Mouse (Mus musculus) hindbrain, embryonic 13.5 days (tissue): ENCODE results near the gene Gnpat. TPM values are rescaled to one million over a fixed set of nuclear protein-coding genes. Genes with fewer than 3 reads are reported as not detected.
A peak's percentile ranks its signal among the peaks of the same experiment; 100 is the strongest.

Experiments used
- ATAC-seq: fragments of 200-750 bp; cut with Nextera tagmentation; 2 replicates; pipeline ENCODE4 v1.8.0; 2017; ENCODE audit warnings: moderate TSS enrichment; ENCODE audit not compliant: low FRiP score
- H3K27ac ChIP-seq: fragments of 300-500 bp; sonication (generic); 2 replicates; pipeline ENCODE4 v1.5.1; 2015; ENCODE audit warnings: inconsistent platforms, mild to moderate bottlenecking, moderate library complexity
- H3K27me3 ChIP-seq: fragments of 300-500 bp; sonication (generic); 2 replicates; pipeline ENCODE4 v1.6.1; 2015; ENCODE audit warnings: mild to moderate bottlenecking, inconsistent platforms
- H3K36me3 ChIP-seq: fragments of 300-500 bp; sonication (generic); 2 replicates; pipeline ENCODE4 v1.6.1; 2015; ENCODE audit warnings: mild to moderate bottlenecking, inconsistent platforms
- H3K4me1 ChIP-seq: fragments of 300-500 bp; sonication (generic); replicated peaks from 2 replicates; pipeline ENCODE4 v1.6.1; 2015; ENCODE audit warnings: inconsistent platforms
- H3K4me2 ChIP-seq: fragments of 300-500 bp; sonication (generic); 2 replicates; pipeline ENCODE4 v1.6.1; 2015; ENCODE audit warnings: inconsistent platforms, mild to moderate bottlenecking, moderate library complexity
- H3K4me3 ChIP-seq: fragments of 300-500 bp; sonication (generic); 2 replicates; pipeline ENCODE4 v1.5.1; 2015; ENCODE audit warnings: mild to moderate bottlenecking, inconsistent platforms
- H3K9ac ChIP-seq: fragments of 300-500 bp; sonication (generic); 2 replicates; pipeline ENCODE4 v1.6.1; 2015; ENCODE audit warnings: mild to moderate bottlenecking, inconsistent platforms
- H3K9me3 ChIP-seq: fragments of 300-500 bp; sonication (generic); 2 replicates; pipeline ENCODE4 v1.6.1; 2016; ENCODE audit warnings: inconsistent platforms
- WGBS: fragments of 180-500 bp; shearing (Covaris S2); methylation state at CpG from one replicate; pipeline ENCODE4 v1.1.7; 2015; 5-methylcytosine and 5-hydroxymethylcytosine counted together
- polyA plus RNA-seq: library from polyadenylated mRNA; unstranded; fragments of >200 nt; fragmentation: Nextera tagmentation; extraction: Ambion mirVana; gene quantifications from 2 replicates; pipeline ENCODE4 v1.2.1, GENCODE M21; 2015

Gene Gnpat
- polyA plus RNA-seq, 1 experiment from 2014 or later: 85.0 TPM

DNA sequence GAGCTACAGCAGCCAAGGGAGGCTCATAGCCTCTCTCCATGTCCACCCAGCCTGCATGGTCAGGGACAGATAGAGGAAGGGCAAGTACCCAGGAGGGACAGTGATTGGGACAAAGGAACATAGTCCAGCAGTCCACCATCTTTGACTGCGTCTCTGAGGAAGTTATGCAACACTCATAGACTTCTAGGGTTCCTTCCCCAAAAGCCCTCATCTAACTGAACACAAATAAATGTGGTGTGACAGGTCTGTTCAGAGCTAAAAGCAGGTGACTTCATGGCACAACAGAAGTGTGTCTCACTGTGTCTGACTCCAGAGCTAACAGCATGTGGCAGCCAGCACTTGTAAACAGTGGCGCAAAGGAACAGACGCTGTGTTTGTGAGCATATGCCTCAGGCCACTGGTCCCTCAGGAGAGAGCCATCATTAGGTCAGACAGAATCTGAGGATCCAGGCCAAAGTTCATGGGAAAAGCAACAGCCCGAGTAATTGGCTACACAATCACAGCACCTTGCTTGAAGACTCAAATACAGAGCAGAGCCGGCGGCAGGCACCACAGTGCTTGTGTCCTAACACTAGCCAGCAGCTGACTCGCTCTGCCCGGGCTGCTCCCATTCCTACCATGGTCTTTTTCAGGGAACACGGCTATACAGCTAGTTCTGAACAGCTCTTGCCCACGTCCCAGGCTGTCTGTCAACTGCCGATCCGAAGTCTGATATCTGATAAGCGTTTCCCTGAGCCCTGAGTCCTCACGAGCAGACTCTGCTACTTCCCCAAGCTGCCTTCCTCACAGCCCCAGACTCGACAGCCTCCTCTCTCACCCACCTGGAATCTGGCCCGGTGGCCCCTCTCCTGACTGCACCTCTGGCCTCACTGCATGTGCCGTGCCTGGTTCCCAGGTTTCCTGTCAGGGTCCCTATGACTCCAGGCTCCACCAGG is 49.4 kb downstream of the Gnpat start:
- 79% methylated on average over 17 of the region's 17 CpGs for WGBS
- H3K4me3 ChIP-seq: no peak overlapping the region
- no peak for ATAC-seq
- H3K27ac ChIP-seq: no peak overlapping the region
- 0 out of 2 replicates have a peak, but pooled peaks cover 6% of the 10 kb centered on the region for H3K4me1 ChIP-seq
- H3K4me2 ChIP-seq: no peak overlapping the region
- H3K36me3 ChIP-seq: peaks cover 80% of the 10 kb centered on the region
- no peak overlapping the region for H3K9ac ChIP-seq
- H3K27me3 ChIP-seq: no peaks in the 10 kb centered on the region
- no peaks in the 10 kb centered on the region for H3K9me3 ChIP-seq

- peaks cover 22% of the 10 kb centered on the region for H3K4me1 ChIP-seq
- H3K36me3 ChIP-seq: peaks cover 63% of the 10 kb centered on the region
- no peak overlapping the region for H3K4me3 ChIP-seq
- no peak for ATAC-seq
- WGBS: over 99% methylated on average over 5 of the region's 5 CpGs
- no peak overlapping the region for H3K4me2 ChIP-seq
- no peak overlapping the region for H3K9ac ChIP-seq
- no peaks in the 10 kb centered on the region for H3K9me3 ChIP-seq
- no peaks in the 10 kb centered on the region for H3K27me3 ChIP-seq
- H3K27ac ChIP-seq: no peak overlapping the region
Observed at GRCm38 (mm10) chr8:124914061-124914460, 51.2 kb downstream of the Gnpat start.

DNA sequence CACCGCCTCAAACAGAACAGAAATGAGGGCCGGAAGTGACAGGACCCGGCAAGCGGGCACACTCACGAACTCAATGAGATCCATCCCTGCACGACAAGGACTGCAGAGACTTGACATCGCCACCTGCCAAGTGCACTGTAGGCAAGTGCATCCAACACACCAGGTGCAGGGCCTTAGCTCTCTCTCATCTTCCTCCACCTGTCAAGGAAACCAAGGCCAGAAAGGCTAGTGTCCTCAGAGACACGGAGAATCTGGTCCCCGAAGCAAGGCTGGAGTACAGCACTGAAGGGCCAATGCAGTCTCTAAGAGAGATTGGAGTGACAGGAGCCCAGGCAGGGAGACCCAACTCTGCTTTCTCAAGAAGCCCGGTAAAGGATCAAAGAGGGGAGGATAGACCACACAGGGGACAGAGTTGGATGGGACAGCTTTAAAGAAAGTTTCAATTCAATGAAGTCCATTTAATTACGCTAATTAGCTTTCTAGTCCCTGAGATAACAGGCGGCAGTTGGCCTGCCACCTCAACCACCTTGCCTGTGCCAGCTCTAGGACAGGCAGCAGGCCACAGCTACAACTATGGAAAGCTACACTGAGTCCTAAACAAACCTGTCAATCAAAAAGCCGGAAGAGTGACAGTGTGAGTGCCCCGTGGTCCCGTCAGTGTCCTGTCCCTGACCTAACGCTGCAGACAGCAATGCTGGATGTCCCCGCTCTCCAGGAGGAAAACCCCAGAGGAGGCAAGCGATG is 55.1 kb downstream of the Gnpat start:
- Histone ChIP-seq H3K27ac (no peak overlapping the region), H3K4me1 (peaks cover 36% of the 10 kb centered on the region), H3K27me3 (no peaks in the 10 kb centered on the region), H3K36me3 (peaks cover 26% of the 10 kb centered on the region), H3K4me2 (no peak overlapping the region), H3K9me3 (no peaks in the 10 kb centered on the region), H3K9ac (no peak overlapping the region; the same call in 1 of the 2 replicates), H3K4me3 (no peak overlapping the region)
- WGBS: 84% methylated on average over 18 of the region's 18 CpGs
- no peak for ATAC-seq

- no peaks in the 10 kb centered on the region for H3K9me3 ChIP-seq
- peaks cover 13% of the 10 kb centered on the region for H3K36me3 ChIP-seq
- H3K27ac ChIP-seq: peak overlapping the region; percentile 64
- peak overlapping the region; percentile 53 for H3K9ac ChIP-seq
- H3K4me2 ChIP-seq: no peak overlapping the region
- no peak for ATAC-seq
- H3K27me3 ChIP-seq: no peaks in the 10 kb centered on the region
- 80% methylated on average over 18 of the region's 18 CpGs for WGBS
- no peak overlapping the region for H3K4me3 ChIP-seq
- H3K4me1 ChIP-seq: peaks cover 48% of the 10 kb centered on the region
Observed at GRCm38 (mm10) chr8:124921369-124922279, 58.8 kb downstream of the Gnpat start.

DNA sequence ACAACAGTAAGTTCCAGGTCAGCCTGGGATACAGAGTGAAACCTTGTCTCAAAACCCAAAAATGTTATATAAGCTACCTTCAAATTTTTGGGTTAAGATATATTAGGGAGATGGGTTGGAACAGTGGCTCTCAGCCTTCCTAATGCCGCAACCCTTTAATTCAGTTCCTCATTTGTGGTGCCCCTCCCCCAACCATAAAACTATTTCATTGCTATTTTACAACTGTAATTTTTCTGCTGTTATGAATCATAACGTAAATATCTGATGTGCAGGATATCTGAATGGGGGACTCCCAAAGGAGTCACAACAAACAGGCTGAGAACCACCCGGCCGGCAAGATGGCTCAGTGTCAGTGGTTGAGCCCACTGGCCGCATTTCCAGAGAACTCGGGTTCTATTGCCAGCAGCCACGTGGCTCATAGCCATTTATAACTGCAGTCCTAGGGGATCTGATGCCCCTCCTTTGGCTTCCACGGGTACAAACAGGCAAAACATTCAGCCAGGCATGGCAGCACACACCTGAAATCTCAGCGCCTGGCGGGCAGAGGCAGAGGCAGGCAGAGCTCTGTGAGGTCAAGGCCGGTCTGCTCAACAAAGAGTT is 59.8 kb downstream of the Gnpat start:
- Histone ChIP-seq H3K4me3 (no peak overlapping the region), H3K9me3 (no peaks in the 10 kb centered on the region), H3K4me2 (no peak overlapping the region), H3K4me1 (peaks cover 46% of the 10 kb centered on the region), H3K27ac (no peak overlapping the region; the same call in 1 of the 2 replicates), H3K27me3 (no peaks in the 10 kb centered on the region), H3K9ac (no peak overlapping the region; the same call in 1 of the 2 replicates), H3K36me3 (peaks cover 19% of the 10 kb centered on the region)
- WGBS: 76% methylated on average over 11 of the region's 11 CpGs
- ATAC-seq: no peak

GRCm38 (mm10) chr8:124923971-124924652 is 61.3 kb downstream of the Gnpat start:
- Histone ChIP-seq H3K36me3 (peaks cover 23% of the 10 kb centered on the region), H3K9ac (no peak overlapping the region), H3K9me3 (no peaks in the 10 kb centered on the region), H3K4me1 (peaks cover 31% of the 10 kb centered on the region), H3K27ac (no peak overlapping the region), H3K27me3 (no peaks in the 10 kb centered on the region), H3K4me2 (no peak overlapping the region), H3K4me3 (no peak overlapping the region)
- no peak for ATAC-seq
- 80% methylated on average over 15 of the region's 15 CpGs for WGBS

DNA sequence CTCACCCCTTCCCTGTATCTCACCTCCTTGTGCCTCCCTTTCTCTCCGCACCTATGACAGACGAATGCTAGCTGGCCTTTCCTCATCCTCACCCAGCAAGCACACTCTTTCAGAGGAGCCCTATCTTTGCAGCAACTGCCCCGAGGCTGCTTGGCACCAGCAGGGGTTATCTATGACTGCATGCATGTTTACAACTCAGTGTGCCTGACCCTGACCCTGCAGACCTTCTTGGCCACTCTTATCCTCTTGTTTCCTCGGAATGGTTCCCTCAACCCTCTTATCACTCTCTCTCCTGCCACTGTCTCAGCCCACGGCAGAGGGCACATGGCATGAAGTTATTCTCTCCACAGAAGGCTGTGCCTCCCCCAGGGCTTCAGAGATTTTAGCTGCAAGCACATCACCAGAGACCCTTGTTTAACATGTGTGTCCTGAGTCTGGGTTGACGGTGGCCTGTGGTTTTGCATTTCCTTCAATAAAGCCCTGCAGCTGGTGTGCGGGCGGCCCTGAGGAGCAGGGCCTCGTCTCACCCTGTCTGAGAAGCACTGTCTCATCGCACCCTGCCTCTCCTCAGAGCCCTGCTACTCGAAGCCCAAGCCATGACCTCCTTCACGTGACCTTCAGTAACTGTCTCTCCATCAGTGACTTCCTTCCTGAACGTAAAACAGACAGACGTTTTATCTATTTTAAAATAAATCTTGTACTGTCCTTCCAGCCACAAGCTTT is 62.9 kb downstream of the Gnpat start:
- Histone ChIP-seq H3K27me3 (no peaks in the 10 kb centered on the region), H3K4me3 (no peak overlapping the region), H3K27ac (no peak overlapping the region), H3K4me1 (peaks cover 29% of the 10 kb centered on the region), H3K36me3 (peaks cover 23% of the 10 kb centered on the region), H3K9me3 (no peaks in the 10 kb centered on the region), H3K4me2 (no peak overlapping the region), H3K9ac (no peak overlapping the region)
- WGBS: 89% methylated on average over 14 of the region's 14 CpGs
- no peak for ATAC-seq

DNA sequence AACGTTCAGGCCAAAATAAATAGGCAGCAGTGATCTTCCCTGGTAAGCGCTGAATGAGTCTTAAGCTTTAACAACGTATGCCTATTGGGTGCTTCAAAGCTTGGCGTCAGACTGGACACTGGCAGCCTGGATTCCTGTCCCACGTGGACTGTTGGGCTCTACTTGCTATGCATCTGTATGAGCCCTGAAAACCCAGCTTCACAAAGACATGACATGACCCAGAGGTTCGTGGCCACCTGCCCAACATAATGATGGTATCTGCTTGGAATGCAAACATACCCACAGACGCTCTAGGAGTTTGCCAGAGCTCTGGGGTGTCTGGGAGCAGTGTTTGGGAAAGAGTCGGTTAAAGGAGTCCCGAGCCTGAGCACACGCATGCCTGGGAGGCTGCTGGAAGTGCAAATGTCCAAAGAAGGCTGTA is 63.5 kb downstream of the Gnpat start:
- no peak overlapping the region for H3K27ac ChIP-seq
- ATAC-seq: no peak

DNA sequence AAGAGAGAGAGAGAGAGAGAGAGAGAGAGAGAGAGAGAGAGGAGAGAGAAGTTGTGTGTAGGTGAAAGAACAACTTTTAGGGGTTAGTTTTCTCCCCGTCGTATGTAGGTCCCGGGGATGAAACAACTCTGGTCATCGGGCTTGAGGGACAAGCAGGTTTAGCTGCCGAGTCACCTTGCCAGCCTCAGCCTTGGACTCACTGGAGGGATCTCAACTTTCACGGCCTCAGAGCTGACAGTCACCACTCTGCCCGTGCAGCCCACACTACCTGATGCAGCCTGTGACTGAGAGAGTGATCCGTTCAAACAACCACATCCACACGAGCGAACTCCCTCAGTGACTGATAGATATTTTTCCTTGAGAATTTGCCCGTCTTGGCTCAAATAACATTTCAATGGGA is 66.2 kb downstream of the Gnpat start:
- no peak for ATAC-seq
- Histone ChIP-seq H3K9me3 (no peaks in the 10 kb centered on the region), H3K4me2 (no peak overlapping the region), H3K27me3 (no peaks in the 10 kb centered on the region), H3K4me1 (peaks cover 4% of the 10 kb centered on the region; the same call in 1 of the 2 replicates), H3K27ac (no peak overlapping the region), H3K4me3 (no peak overlapping the region), H3K36me3 (peaks cover 23% of the 10 kb centered on the region), H3K9ac (no peak overlapping the region)
- WGBS: 91% methylated on average over 11 of the region's 11 CpGs

More for the DNA sequence above, 63.5 kb downstream of the Gnpat start:
- 82% methylated on average over 10 of the region's 10 CpGs for WGBS
- Histone ChIP-seq H3K36me3 (peaks cover 23% of the 10 kb centered on the region), H3K4me1 (peaks cover 27% of the 10 kb centered on the region), H3K9me3 (no peaks in the 10 kb centered on the region), H3K9ac (no peak overlapping the region), H3K4me2 (no peak overlapping the region), H3K4me3 (no peak overlapping the region), H3K27me3 (no peaks in the 10 kb centered on the region)

DNA sequence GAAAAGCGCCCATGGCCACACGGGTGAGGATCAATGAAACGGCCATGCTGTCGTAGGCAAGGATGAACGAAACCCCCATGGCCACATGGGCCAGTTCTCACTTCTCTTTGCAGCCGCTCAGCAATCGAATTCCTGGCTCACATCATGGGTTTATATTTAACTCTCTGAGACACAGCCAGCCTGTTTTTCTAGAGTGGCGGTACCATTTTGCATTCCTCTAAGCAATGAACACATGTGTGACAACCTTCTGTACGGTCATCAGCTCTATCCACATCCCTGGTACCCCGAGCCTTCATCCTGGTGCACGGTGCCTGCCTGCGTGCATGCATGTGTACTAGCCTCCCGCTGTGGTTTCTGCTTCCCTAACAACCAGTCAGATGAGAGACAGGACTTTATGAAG is 67.3 kb downstream of the Gnpat start:
- Histone ChIP-seq H3K36me3 (peaks cover 23% of the 10 kb centered on the region), H3K27me3 (no peaks in the 10 kb centered on the region), H3K27ac (no peak overlapping the region), H3K4me1 (0 out of 2 replicates have a peak, but pooled peaks cover 4% of the 10 kb centered on the region), H3K4me2 (no peak overlapping the region), H3K9ac (no peak overlapping the region), H3K9me3 (no peaks in the 10 kb centered on the region), H3K4me3 (no peak overlapping the region)
- no peak for ATAC-seq
- 94% methylated on average over 13 of the region's 13 CpGs for WGBS
